Mouse (Mus musculus): ENCODE data around the gene Rmdn2. TPM values are rescaled to one million over a fixed set of nuclear protein-coding genes. Genes with fewer than 3 reads are reported as not detected.

Rmdn2 gene
- polyA plus RNA-seq, 1 experiment from 2014 or later = 12.5 TPM

DNA sequence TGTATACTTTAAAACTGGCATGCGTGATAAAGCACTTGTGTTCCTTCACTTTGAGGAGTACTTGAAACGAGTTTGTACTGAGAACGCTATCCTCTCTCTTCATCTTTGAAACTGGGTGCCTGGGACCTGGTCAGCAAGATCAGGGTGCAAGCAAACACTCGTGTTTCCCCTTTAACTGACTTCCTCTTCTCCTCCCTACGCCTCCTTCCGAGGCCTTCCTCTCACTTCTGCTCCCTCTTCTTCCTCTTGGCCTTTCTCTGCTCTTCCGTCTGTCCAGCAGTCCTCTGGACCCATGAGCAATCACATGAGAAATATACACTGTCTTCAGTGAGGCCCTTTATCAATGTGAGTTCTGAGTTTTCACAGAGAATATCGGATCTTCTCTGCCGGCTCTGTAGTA is 50.2 kb downstream of the Rmdn2 start:
- Histone ChIP-seq H3K27me3 (peaks cover 31% of the 10 kb centered on the region), H3K36me3 (no peaks in the 10 kb centered on the region), H3K4me3 (no peak overlapping the region), H3K27ac (no peak overlapping the region), H3K4me2 (replicated peaks) (no peak overlapping the region), H3K9me3 (no peaks in the 10 kb centered on the region), H3K4me1 (no peaks in the 10 kb centered on the region), H3K9ac (no peak overlapping the region)
- ATAC-seq (ENCODE audit: low FRiP score, low read depth) = no peak
- 79% methylated on average over 9 of the region's 9 CpGs for WGBS

DNA sequence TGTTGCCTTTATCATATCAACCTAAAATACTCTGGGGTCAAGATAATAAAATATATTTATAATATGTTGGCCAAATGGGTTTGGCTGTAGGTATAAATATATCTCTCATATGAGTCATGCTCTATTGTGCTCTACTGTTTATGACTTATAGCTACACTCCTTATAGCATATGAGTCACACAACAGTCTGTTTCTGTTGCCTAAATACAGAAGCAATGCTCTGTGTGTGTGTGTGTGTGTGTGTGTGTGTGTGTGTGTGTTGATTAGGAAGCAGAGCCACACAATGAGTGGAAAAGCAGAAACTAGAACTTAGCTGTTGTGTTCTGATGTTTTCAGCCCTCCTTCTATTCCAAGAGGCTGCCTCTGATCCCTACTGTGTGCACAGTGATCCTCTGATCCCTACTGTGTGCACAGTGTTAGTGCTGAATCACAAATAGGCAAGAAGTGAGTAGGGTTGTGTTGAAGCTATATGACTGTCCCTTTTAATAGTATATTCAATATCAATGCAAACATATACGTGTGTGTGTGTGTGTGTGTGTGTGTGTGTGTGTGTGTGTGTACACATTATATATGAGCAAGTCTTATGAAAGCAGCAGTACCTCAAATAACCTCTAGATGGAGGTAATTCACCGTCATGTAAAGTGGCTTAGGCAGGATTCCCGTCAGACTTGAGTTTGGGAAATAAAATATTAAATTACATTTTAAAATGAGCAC is 51.9 kb downstream of the Rmdn2 start:
- H3K27me3 ChIP-seq = peaks cover 39% of the 10 kb centered on the region
- H3K4me1 ChIP-seq = no peaks in the 10 kb centered on the region
- H3K9ac ChIP-seq = no peak overlapping the region
- no peak overlapping the region for H3K4me3 ChIP-seq
- ATAC-seq (ENCODE audit: low FRiP score, low read depth) = 0 out of 2 replicates have a peak, but pooled peaks have one; percentile 19
- no peaks in the 10 kb centered on the region for H3K9me3 ChIP-seq
- no peaks in the 10 kb centered on the region for H3K36me3 ChIP-seq
- no peak overlapping the region for H3K27ac ChIP-seq
- no peak overlapping the region for H3K4me2 ChIP-seq (replicated peaks)
- WGBS = 10% methylated on average over 3 of the region's 3 CpGs

DNA sequence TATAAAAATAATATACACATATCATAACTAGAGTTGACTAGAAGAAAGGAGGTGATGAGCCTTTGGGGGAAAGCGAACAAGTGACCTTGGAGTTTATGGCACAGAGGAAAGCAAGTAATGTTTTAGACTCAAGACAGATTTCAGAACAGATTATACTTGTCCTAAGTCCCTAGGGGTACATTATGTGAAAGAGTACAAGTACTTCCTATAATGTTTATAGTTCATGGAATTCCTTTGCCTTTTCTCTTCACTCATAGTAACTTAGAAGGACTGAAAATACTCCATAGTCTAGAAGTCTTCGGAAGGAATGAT is 52.4 kb downstream of the Rmdn2 start:
- Histone ChIP-seq H3K4me3 (no peak overlapping the region), H3K9ac (no peak overlapping the region), H3K4me2 (replicated peaks) (no peak overlapping the region), H3K27ac (no peak overlapping the region), H3K9me3 (no peaks in the 10 kb centered on the region), H3K27me3 (peaks cover 39% of the 10 kb centered on the region), H3K4me1 (no peaks in the 10 kb centered on the region), H3K36me3 (no peaks in the 10 kb centered on the region)
- ATAC-seq (ENCODE audit: low FRiP score, low read depth) = 0 out of 2 replicates have a peak, but pooled peaks have one; percentile 57
- WGBS = 81% methylated on average over 2 of the region's 2 CpGs

DNA sequence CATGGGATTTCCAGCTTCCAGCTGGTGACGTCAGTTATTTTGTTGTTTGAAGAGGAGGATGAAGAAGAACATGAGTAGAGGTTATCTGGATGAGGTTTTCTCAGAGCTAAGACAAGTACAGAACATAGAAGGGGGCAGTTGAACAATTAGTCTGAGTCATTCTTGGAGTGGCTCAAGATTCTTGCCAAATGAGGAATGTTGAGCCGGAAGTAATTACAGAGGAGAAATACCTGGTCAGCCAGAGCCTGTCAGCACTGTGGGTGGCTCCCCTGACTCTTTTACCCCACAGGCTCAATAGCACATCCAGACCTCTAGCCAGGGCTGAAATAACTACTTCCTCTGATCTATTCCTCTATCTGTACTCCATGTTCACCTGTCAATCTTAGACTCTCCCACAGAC is 59.2 kb downstream of the Rmdn2 start:
- Histone ChIP-seq H3K4me3 (no peak overlapping the region), H3K27me3 (peaks cover 16% of the 10 kb centered on the region), H3K9me3 (no peaks in the 10 kb centered on the region), H3K4me1 (no peaks in the 10 kb centered on the region), H3K36me3 (no peaks in the 10 kb centered on the region), H3K9ac (no peak overlapping the region), H3K4me2 (replicated peaks) (no peak overlapping the region), H3K27ac (no peak overlapping the region)
- 42% methylated on average over 2 of the region's 2 CpGs for WGBS
- ATAC-seq (ENCODE audit: low FRiP score, low read depth) = no peak

DNA sequence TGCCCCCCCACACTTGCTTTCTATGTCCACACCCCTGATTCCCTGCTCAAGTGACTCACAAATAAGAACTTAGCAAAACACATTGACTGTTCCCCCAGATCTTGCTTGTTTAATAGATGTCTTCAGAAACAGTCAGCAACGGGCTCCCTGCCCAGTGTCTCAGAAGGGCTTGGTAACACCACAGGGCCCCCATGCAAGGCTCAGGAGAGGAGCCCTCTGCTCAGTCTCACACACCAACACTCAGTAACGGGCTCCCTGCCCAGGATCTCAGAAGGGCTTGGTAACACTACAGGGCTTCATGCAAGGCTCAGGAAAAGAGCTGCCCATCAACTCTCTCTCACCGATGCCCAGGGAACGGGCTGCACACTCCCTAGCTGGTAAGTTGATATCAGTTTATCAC is 83.4 kb downstream of the Rmdn2 start:
- Histone ChIP-seq H3K27me3 (peaks cover 11% of the 10 kb centered on the region), H3K27ac (no peak overlapping the region), H3K36me3 (no peaks in the 10 kb centered on the region), H3K9ac (no peak overlapping the region), H3K9me3 (no peaks in the 10 kb centered on the region), H3K4me1 (peaks cover 9% of the 10 kb centered on the region; the same call in 1 of the 2 replicates), H3K4me3 (no peak overlapping the region), H3K4me2 (replicated peaks) (no peak overlapping the region)
- no peak for ATAC-seq (ENCODE audit: low FRiP score, low read depth)
- WGBS = 80% methylated on average over 4 of the region's 4 CpGs

DNA sequence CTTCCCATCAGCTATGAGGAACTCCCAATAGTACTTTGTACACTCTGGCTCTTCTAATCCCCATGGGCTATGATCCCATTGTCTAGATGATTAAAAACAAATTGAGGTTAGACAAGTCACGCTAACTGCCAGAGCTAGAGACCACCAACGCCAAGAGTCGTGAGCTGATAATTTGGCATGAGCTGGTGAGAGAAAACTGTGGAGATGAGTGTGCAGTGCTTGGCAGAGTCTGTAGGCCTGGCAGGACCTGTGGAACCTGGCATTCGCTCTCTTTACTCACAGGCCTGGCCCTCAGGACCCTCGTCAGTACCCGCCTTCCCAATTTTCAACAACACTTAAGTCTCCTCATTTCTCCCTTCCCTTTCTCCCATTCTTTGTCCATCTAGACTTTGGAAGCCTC is 83.9 kb downstream of the Rmdn2 start:
- Histone ChIP-seq H3K4me1 (peaks cover 9% of the 10 kb centered on the region; the same call in 1 of the 2 replicates), H3K4me2 (replicated peaks) (no peak overlapping the region), H3K9ac (no peak overlapping the region), H3K27ac (no peak overlapping the region), H3K36me3 (no peaks in the 10 kb centered on the region), H3K9me3 (no peaks in the 10 kb centered on the region), H3K27me3 (peaks cover 11% of the 10 kb centered on the region), H3K4me3 (no peak overlapping the region)
- ATAC-seq (ENCODE audit: low FRiP score, low read depth) = no peak
- WGBS = 86% methylated on average over 6 of the region's 6 CpGs

DNA sequence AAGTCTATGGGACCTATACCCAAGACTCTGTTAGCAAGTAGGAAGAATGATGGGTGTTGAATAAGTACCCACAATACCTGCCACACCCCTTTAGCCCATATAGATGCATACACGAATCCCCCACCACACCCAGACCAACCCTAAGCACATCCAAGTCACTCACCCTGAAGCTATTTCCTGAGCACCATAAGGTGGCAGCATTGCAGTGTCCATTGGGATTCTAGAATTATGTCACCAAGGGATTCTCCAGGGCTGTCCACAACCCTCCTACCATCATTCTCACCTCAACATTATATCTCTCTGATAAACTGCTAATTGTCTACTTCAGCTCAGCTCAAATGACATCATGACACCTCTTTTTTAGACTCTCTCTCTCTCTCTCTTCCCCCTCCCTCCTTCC is 87.5 kb downstream of the Rmdn2 start:
- H3K36me3 ChIP-seq = no peaks in the 10 kb centered on the region
- peaks cover 4% of the 10 kb centered on the region for H3K27me3 ChIP-seq
- peaks cover 9% of the 10 kb centered on the region; the same call in 1 of the 2 replicates for H3K4me1 ChIP-seq
- 27% methylated on average over 1 of the region's 1 CpGs for WGBS
- no peak overlapping the region for H3K9ac ChIP-seq
- no peak overlapping the region for H3K4me3 ChIP-seq
- no peaks in the 10 kb centered on the region for H3K9me3 ChIP-seq
- H3K27ac ChIP-seq = no peak overlapping the region
- ATAC-seq (ENCODE audit: low FRiP score, low read depth) = no peak
- no peak overlapping the region for H3K4me2 ChIP-seq (replicated peaks)

DNA sequence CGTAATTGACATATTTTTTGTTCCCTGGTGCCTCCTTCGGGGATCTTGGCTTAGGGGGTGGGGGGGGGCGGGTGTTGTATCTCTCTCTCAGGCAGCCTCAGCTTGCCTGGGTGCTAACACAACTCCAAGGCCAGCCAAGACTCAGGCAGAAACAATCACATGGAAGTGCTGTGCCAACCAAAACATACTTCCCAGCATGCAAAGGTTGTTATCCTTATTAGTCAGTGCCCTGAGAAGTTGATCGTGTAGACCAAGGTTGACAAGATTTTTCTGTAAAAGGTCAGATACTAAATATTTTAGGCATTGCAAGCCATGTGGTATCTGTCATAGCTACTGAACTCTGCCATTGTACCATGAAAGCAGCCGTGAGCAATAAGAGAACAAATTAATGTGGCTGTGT is 89.2 kb downstream of the Rmdn2 start:
- Histone ChIP-seq H3K4me3 (no peak overlapping the region), H3K36me3 (no peaks in the 10 kb centered on the region), H3K4me2 (replicated peaks) (no peak overlapping the region), H3K9me3 (no peaks in the 10 kb centered on the region), H3K4me1 (peaks cover 9% of the 10 kb centered on the region; the same call in 1 of the 2 replicates), H3K27ac (no peak overlapping the region), H3K27me3 (peaks cover 6% of the 10 kb centered on the region; the same call in 1 of the 2 replicates), H3K9ac (no peak overlapping the region)
- WGBS = 81% methylated on average over 5 of the region's 5 CpGs
- ATAC-seq (ENCODE audit: low FRiP score, low read depth) = no peak

DNA sequence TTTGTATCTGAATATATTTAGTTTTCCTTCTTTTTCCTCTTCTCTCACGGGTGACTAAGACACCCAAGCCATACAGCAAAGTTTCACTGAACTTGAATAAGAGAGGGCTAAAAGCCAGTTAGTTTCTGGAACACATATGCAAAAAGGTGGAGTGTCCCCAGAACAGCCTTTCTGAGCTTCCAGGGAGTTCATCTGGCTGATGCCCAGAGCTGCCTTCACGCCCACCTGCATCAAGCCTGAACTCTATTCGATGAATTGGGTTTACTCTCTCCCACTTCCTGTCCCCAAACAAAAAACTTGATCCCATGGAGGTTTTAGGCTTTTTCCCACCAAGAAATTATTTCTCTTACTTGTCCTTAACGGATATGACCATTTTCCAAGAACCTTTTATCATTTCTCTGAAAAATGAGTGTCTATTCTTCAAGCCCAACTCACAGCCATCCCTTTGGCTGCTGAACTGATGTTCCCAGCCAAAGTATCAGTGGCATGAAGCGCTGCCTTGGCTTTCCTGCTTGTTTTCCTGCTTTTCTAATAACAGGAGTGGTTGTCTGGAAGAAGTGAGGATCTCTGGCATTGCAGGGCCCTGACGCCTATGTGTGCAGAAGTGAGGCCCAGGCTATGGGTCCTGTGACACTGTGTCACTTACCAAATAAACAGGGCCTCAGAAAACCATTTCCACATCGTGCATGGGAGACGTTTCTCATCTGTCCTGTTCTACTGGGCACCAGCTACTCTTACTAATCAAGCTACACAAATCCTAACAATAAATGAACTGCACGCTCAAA is 94.2 kb downstream of the Rmdn2 start:
- no peak overlapping the region for H3K27ac ChIP-seq

DNA sequence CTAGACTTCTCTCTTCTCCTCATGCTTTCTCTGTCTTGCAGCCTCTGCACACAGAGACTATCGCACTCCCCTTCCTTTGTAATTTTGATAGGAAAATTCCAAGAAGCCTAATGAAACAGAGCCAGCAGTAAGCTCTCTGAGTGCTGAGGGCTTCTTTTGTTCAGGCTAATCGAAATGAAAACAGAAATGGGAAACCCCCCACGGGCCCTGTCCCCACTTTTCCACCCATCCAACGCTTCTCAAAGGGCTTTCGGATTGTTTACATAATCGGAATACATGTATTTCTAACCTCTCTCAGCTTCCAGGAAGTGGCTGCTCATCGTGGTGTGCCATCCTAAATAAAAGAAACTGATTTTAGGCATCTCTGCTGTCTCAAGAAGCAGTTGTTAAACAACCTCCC is 96.5 kb downstream of the Rmdn2 start:
- no peak overlapping the region for H3K4me2 ChIP-seq (replicated peaks)
- WGBS = 31% methylated on average over 7 of the region's 7 CpGs

More for the DNA sequence above, 94.2 kb downstream of the Rmdn2 start:
- WGBS = 73% methylated on average over 9 of the region's 9 CpGs
- Histone ChIP-seq H3K4me2 (replicated peaks) (no peak overlapping the region), H3K9ac (no peak overlapping the region), H3K9me3 (no peaks in the 10 kb centered on the region), H3K4me1 (no peaks in the 10 kb centered on the region; the same call in 1 of the 2 replicates), H3K27me3 (peaks cover 27% of the 10 kb centered on the region), H3K36me3 (no peaks in the 10 kb centered on the region), H3K4me3 (no peak overlapping the region)
- no peak for ATAC-seq (ENCODE audit: low FRiP score, low read depth)

DNA sequence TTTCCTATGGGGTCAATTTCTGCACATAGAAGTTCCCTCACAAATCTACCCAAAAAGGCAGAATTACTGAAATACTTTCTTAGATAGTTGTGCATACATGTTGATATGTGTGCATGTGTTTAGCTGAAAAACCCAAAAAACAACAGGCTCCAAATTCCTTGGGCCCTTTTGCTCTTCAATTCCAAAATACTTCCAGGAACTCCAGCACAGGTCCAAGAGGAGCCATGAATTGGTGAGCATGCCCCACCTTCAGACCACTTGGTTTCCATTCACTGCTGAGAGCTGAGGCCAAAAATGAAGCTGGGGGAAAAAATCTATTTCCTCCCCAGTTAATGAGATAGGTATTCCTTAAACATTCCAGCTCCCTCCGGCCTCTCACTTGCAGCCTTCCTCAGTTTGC is 98.1 kb downstream of the Rmdn2 start:
- Histone ChIP-seq H3K27ac (no peak overlapping the region), H3K9ac (no peak overlapping the region), H3K4me2 (replicated peaks) (no peak overlapping the region), H3K36me3 (no peaks in the 10 kb centered on the region), H3K9me3 (no peaks in the 10 kb centered on the region), H3K4me3 (no peak overlapping the region), H3K27me3 (peaks cover 63% of the 10 kb centered on the region), H3K4me1 (peaks cover 25% of the 10 kb centered on the region)
- 26% methylated on average over 1 of the region's 1 CpGs for WGBS
- ATAC-seq (ENCODE audit: low FRiP score, low read depth) = no peak

More for the DNA sequence above, 96.5 kb downstream of the Rmdn2 start:
- Histone ChIP-seq H3K27me3 (peaks cover 48% of the 10 kb centered on the region), H3K36me3 (no peaks in the 10 kb centered on the region), H3K9me3 (no peaks in the 10 kb centered on the region), H3K4me1 (peaks cover 9% of the 10 kb centered on the region), H3K4me3 (no peak overlapping the region), H3K9ac (no peak overlapping the region), H3K27ac (no peak overlapping the region)
- ATAC-seq (ENCODE audit: low FRiP score, low read depth) = no peak

DNA sequence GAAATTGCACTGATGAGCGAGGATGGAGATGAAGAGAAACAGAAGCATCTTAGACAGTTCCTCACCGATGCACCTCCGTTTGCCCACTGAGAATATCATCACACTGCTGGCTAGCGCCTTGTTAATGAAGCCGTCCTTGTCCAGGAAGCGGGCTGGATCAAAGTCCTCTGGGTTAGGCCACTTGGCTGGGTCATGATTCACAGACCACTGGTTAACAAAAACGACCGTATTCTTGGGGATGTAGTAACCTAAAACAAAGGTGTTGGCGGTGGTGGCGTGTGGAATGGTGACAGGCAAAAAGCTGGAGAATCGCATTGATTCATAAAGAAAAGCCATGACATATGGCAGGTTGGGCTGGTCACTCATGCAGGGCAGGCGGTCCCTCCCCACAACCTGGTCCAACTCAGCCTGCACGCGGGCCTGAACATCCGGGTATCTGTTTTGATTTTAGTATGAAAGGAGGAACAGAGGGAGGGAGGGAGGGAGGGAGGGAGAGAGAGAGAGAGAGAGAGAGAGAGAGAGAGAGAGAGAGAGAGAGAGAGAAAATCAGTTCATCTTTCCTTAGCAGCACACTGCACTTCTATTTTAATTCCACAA is 98.7 kb downstream of the Rmdn2 start:
- H3K4me2 ChIP-seq (replicated peaks) = no peak overlapping the region
- ATAC-seq (ENCODE audit: low FRiP score, low read depth) = no peak
- no peaks in the 10 kb centered on the region for H3K9me3 ChIP-seq
- peaks cover 31% of the 10 kb centered on the region for H3K4me1 ChIP-seq
- H3K36me3 ChIP-seq = no peaks in the 10 kb centered on the region
- H3K27ac ChIP-seq = no peak overlapping the region
- no peak overlapping the region for H3K4me3 ChIP-seq
- peaks cover 68% of the 10 kb centered on the region for H3K27me3 ChIP-seq
- no peak overlapping the region for H3K9ac ChIP-seq
- WGBS = 13% methylated on average over 15 of the region's 15 CpGs
